Mouse (Mus musculus) C2C12 (cell line): Measurements from ENCODE around the gene Kalrn.

Experiments
- CEBPB ChIP-seq: IDR thresholded peaks from one replicate; pipeline ENCODE4 v1.6.1; 2011; ENCODE audit warnings: low read depth, mild to moderate bottlenecking, control low read depth, moderate library complexity
- CTCF ChIP-seq: IDR thresholded peaks from one replicate; pipeline ENCODE4 v1.5.1; 2011; ENCODE audit not compliant: control insufficient read depth, insufficient read depth, insufficient read length
- MYOG ChIP-seq: IDR thresholded peaks from one replicate; pipeline ENCODE4 v1.6.1; 2011; ENCODE audit not compliant: control insufficient read depth, insufficient read length; ENCODE audit errors: extremely low read depth
- USF1 ChIP-seq: IDR thresholded peaks from one replicate; pipeline ENCODE4 v1.6.1; 2011; ENCODE audit warnings: low read depth, mild to moderate bottlenecking, control low read depth, moderate library complexity

DNA sequence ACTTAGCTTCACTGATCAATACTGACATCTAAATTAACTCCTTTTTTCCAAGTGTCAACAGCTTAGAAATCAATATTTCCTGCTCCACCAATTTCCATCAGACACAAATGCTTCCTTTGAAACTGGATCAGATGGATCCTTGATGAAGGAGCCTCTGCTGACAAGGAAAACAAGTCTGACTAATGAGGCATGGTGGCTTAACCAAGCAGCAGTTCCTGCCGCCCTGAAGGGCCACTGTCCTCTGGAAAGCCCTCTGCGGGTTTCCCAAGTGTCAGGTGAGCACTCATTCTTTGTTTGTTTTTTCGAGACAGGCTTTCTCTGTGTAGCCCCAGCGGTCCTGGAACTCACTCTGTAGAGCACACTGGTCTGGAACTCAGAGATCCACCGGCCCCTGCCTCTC, 341.4 kb downstream of the Kalrn start:
- no peak for TF ChIP-seq CTCF
- no peak for TF ChIP-seq CEBPB
- no peak for TF ChIP-seq USF1
- TF ChIP-seq MYOG: no peak
